Mouse (Mus musculus) brain, embryonic 14.5 days (tissue): Measurements from ENCODE around the gene Palm.

Experiments used
- CTCF ChIP-seq: fragments of 200-500 bp; IDR thresholded peaks from 2 replicates; pipeline ENCODE4 v1.5.1; 2012; ENCODE audit warnings: inconsistent platforms, mild to moderate bottlenecking, moderate library complexity, borderline replicate concordance; ENCODE audit not compliant: insufficient read depth, insufficient read length; ENCODE audit errors: extremely low read depth
- POLR2A ChIP-seq: fragments of 200-500 bp; IDR thresholded peaks from 2 replicates; pipeline ENCODE4 v1.6.1; 2012; ENCODE audit warnings: mild to moderate bottlenecking, inconsistent platforms, borderline replicate concordance; ENCODE audit not compliant: poor library complexity, insufficient read depth, insufficient read length, severe bottlenecking; ENCODE audit errors: extremely low read depth

DNA sequence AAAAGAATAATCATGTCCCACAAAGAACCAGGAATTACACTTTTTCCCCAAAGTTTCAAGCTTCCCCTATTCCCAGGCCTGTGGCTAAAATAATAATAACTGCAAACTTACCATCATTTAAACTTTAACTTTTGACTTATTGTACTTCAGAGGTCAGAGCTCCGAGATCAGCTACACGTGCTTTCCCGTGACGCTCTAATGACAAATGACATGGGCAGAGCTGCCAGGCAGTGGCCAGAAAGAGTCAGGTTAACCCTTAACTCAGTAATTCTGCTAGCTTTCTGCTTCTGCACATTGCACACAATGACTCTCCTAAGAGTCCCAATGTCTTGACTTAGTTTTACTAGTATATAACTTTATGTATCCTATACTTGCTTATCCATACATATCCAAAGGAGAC lies 24.0 kb upstream of the Palm start:
- no peak for TF ChIP-seq CTCF
- TF ChIP-seq POLR2A: no peak
